Mouse (Mus musculus) ES-E14 (cell line): Measurements from ENCODE around the gene Nrd1. TPM values are rescaled to one million over a fixed set of nuclear protein-coding genes. Genes with fewer than 3 reads are reported as not detected.
A peak's percentile ranks its signal among the peaks of the same experiment; 100 is the strongest.

Experiments
- DNase-seq: peaks from one replicate; pipeline ENCODE4 v3.0.0-alpha.2; 2013; ENCODE audit warnings: low read depth, low spot score
- H3K27ac ChIP-seq: 2 replicates; pipeline ENCODE4 v1.5.1; 2012; ENCODE audit warnings: low read depth, mild to moderate bottlenecking, low read length, moderate library complexity, mixed read lengths; ENCODE audit not compliant: poor library complexity, insufficient read depth, severe bottlenecking
- H3K36me3 ChIP-seq: 2 replicates; pipeline ENCODE4 v1.6.1; 2012; ENCODE audit warnings: mild to moderate bottlenecking, low read length, moderate library complexity, mixed read lengths; ENCODE audit not compliant: control insufficient read depth, poor library complexity, insufficient read depth, severe bottlenecking
- H3K4me1 ChIP-seq, 2 experiments: fragments of 150-350 bp in 1 of 2; sonication (generic) in 1 of 2; 2 replicates each; pipeline ENCODE4 v1.6.1; 2012; ENCODE audit warnings: low read length in 2 of 2, mild to moderate bottlenecking in 1 of 2, mixed read lengths in 1 of 2; ENCODE audit not compliant: control insufficient read depth in 2 of 2, insufficient read depth in 2 of 2, poor library complexity in 1 of 2
- H3K4me3 ChIP-seq, 2 experiments: fragments of 150-350 bp in 1 of 2; sonication (generic) in 1 of 2; 2 replicates each; pipeline ENCODE4 v1.5.1; 2012; ENCODE audit warnings: low read length in 2 of 2, low read depth in 1 of 2, mild to moderate bottlenecking in 1 of 2, mixed read lengths in 1 of 2; ENCODE audit not compliant: insufficient read depth in 1 of 2, poor library complexity in 1 of 2, severe bottlenecking in 1 of 2
- H3K9ac ChIP-seq: 2 replicates; pipeline ENCODE4 v1.6.1; 2012; ENCODE audit warnings: low read depth, mild to moderate bottlenecking, low read length, mixed read lengths; ENCODE audit not compliant: poor library complexity, insufficient read depth, severe bottlenecking
- H3K9me3 ChIP-seq: fragments of 150-350 bp; sonication (generic); 2 replicates; pipeline ENCODE4 v1.6.1; 2012; ENCODE audit warnings: low read depth, mild to moderate bottlenecking, low read length; ENCODE audit not compliant: control insufficient read depth, insufficient read depth
- CHD2 ChIP-seq: IDR thresholded peaks from 2 replicates; pipeline ENCODE4 v1.6.1; 2014; ENCODE audit warnings: mild to moderate bottlenecking, low read depth, low read length, inconsistent platforms
- HCFC1 ChIP-seq: IDR thresholded peaks from 2 replicates; pipeline ENCODE4 v1.6.1; 2012; ENCODE audit warnings: low read length, inconsistent platforms, borderline replicate concordance; ENCODE audit not compliant: insufficient read depth
- MAFK ChIP-seq: IDR thresholded peaks from 2 replicates; pipeline ENCODE4 v1.6.1; 2014; ENCODE audit warnings: mild to moderate bottlenecking, low read depth, low read length, inconsistent platforms; ENCODE audit not compliant: insufficient read depth
- ZC3H11A ChIP-seq: IDR thresholded peaks from 2 replicates; pipeline ENCODE4 v1.6.1; 2012; ENCODE audit warnings: low read depth, mild to moderate bottlenecking, inconsistent platforms, low read length, borderline replicate concordance
- ZNF384 ChIP-seq: IDR thresholded peaks from 2 replicates; pipeline ENCODE4 v1.6.1; 2012; ENCODE audit warnings: low read depth, low read length, inconsistent platforms
- in situ Hi-C, 2 experiments: fragments of 600-800 bp; cut with MboI; formaldehyde crosslinking; loops; one replicate each; pipeline ENCODE4 v1.15.1; 2025; ENCODE audit warnings: low sequenced_read_pairs in 2 of 2, inconsistent platforms in 1 of 2; ENCODE audit not compliant: unreplicated experiment in 2 of 2
- total RNA-seq: library from RNA; depleted of rRNA; stranded (reverse); fragments of 300-350 nt; gene quantifications from 2 replicates; pipeline ENCODE4 v1.2.3, GENCODE M21; 2012

The Nrd1 gene
- total RNA-seq, 1 experiment, result 53.9 TPM

DNA sequence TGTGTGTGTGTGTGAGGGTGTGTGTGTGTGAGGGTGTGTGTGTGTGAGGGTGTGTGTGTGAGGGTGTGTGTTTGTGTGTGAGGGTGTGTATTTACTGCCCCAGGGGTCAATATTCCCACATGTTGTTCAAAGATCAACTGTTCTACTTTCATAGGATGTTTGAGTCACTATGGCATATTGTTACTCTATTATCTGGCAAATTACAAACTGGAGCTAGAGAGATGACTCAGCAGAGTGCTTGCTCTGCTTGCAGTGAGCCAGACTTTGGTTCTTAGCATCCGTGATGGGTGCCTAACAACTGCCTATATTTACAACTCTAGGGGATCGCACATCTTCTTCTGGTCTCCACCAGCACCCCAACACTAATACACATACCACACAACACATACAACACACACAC lies 29.4 kb downstream of the Nrd1 start:
- DNase-seq, result no peak
- Histone ChIP-seq H3K36me3 (peaks cover 6% of the 10 kb centered on the region), H3K27ac (no peak overlapping the region), H3K4me3 (no peak overlapping the region), H3K4me1 (peaks cover 0 to 14% of the 10 kb centered on the region in 2 experiments; a peak in 2 of 4 replicates), H3K9ac (no peak overlapping the region), H3K9me3 (no peaks in the 10 kb centered on the region)
- in situ Hi-C loops, result no loop called here
- TF ChIP-seq ZNF384, result no peak
- peak; percentile 58; the same call in 1 of the 2 replicates for TF ChIP-seq MAFK
- TF ChIP-seq CHD2, result no peak

DNA sequence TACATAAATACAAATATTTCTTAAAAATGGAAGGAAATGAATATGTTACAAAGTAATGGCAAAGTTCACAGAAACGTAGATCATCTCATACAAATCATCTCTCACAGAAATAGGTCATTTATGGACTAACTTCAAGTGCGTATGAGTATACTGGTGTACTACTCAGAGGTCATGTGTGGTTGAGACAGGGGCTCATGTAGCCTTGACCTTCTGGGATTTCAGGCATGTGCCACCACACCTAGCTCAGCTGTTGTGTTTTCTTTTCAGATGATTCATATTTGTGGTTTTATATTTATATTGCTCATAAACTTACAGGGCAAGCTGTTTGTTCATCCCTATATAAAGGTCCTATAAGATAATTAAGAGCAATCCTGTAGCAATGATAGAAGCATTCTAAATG lies 29.8 kb downstream of the Nrd1 start:
- Histone ChIP-seq H3K4me1 (peaks cover 0 to 14% of the 10 kb centered on the region in 2 experiments; a peak in 2 of 4 replicates), H3K4me3 (no peak overlapping the region), H3K9me3 (no peaks in the 10 kb centered on the region), H3K27ac (no peak overlapping the region), H3K9ac (no peak overlapping the region), H3K36me3 (peaks cover 6% of the 10 kb centered on the region)
- no peak for DNase-seq
- in situ Hi-C loops, result no loop called here
- no peak for TF ChIP-seq CHD2

DNA sequence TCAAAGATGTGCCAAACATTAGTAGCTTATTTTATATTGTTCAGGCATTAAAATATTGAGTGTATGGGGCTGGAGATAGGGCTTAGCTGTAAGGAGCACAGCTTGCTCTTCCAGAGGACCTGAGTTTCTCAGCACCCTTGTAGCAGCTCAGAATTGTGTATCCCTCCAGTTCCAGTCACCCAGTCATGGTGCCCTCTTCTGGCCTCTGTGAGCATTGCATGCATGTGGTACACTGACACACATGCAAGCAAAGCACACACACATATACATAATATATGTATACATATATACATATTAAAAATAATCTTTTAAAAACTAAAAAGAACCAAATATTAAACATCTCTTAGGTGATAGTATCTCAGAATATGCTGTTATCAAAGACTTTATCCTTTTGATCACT lies 35.9 kb downstream of the Nrd1 start:
- in situ Hi-C loops, result no loop called here
- TF ChIP-seq MAFK (no peak), ZNF384 (no peak), ZC3H11A (peak; percentile 38; the same call in 1 of the 2 replicates), CHD2 (no peak), HCFC1 (no peak)
- H3K27ac ChIP-seq, result no peak overlapping the region
- peak; percentile 63 for DNase-seq
- no peak overlapping the region for H3K4me3 ChIP-seq
- no peaks in the 10 kb centered on the region for H3K9me3 ChIP-seq
- no peaks in the 10 kb centered on the region for H3K4me1 ChIP-seq
- H3K36me3 ChIP-seq, result peaks cover 7% of the 10 kb centered on the region
- no peak overlapping the region for H3K9ac ChIP-seq

DNA sequence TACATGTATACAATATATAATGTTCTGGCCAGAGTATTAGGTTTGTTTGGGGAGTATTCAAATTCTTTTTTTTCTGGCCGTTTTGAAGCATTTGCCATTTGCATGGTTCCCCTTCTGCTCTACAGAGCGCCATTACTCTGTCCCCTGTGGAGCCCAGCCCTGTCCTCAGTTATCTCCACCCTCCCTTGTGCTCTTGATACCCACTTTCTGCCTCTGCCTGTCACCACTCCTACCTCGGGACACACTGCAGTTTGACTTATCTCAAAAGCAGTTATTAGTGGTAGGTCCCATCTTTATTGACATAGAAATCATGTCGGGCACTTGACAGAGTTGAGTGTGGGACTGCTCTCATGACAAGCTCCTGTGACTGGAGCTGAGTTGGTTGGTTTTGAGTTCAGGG lies 42.3 kb downstream of the Nrd1 start:
- Histone ChIP-seq H3K36me3 (peaks cover 16% of the 10 kb centered on the region), H3K27ac (no peak overlapping the region), H3K9me3 (no peaks in the 10 kb centered on the region), H3K4me3 (no peak overlapping the region), H3K9ac (no peak overlapping the region), H3K4me1 (no peaks in the 10 kb centered on the region; a peak in 1 of 4 replicates)
- in situ Hi-C loops, result no loop called here
- TF ChIP-seq ZC3H11A (no peak), ZNF384 (no peak), CHD2 (no peak), MAFK (no peak), HCFC1 (no peak)
- no peak for DNase-seq

DNA sequence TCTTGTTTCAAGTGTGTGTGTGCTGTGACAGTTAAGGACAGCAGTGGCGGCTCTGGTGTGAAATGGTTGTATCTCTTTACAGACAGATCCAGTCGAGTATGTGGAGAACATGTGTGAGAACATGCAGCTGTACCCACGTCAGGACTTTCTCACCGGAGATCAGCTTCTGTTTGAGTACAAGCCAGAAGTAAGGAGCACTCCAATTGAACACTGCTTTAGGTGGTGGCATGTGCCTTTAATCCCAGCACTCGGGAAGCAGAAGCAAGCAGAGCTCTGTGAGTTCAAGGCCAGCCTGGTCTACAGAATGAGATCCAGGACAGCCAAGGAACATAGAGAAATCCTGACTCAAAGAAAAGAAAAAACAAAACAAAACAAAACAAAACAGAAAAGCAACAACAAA lies 42.8 kb downstream of the Nrd1 start:
- in situ Hi-C loops, result no loop called here
- no peak for DNase-seq
- Histone ChIP-seq H3K27ac (no peak overlapping the region), H3K4me1 (no peaks in the 10 kb centered on the region; a peak in 1 of 4 replicates), H3K9me3 (no peaks in the 10 kb centered on the region), H3K36me3 (peaks cover 17% of the 10 kb centered on the region), H3K9ac (no peak overlapping the region), H3K4me3 (no peak overlapping the region)
- TF ChIP-seq HCFC1, result no peak
- no peak for TF ChIP-seq ZNF384
- no peak for TF ChIP-seq ZC3H11A
- no peak for TF ChIP-seq CHD2
- TF ChIP-seq MAFK, result no peak
